Mouse (Mus musculus): Measurements from ENCODE around the gene Olfr172. TPM values are rescaled to one million over a fixed set of nuclear protein-coding genes. Genes with fewer than 3 reads are reported as not detected.

Gene Olfr172
- polyA plus RNA-seq (2015; fragmentation: Nextera tagmentation; extraction: Ambion mirVana) = not detected in 2 replicates

- H3K9me3 ChIP-seq (replicated peaks) = no peaks in the 10 kb centered on the region
- ATAC-seq (ENCODE audit: low read depth) = no peak
- H3K27ac ChIP-seq = no peak within 1 kb of the TSS
- DNase-seq = no peak
- no peaks in the 10 kb centered on the region for H3K36me3 ChIP-seq
- H3K4me3 ChIP-seq (replicated peaks) = no peak within 1 kb of the TSS
- H3K9ac ChIP-seq = no peak within 1 kb of the TSS
- no peaks in the 10 kb centered on the region for H3K4me1 ChIP-seq (replicated peaks)
- no peaks in the 10 kb centered on the region for H3K27me3 ChIP-seq
- WGBS (ENCODE audit: insufficient replicate concordance) = 82% methylated on average over 1 of the region's 1 CpGs
- H3K4me2 ChIP-seq = no peak within 1 kb of the TSS
These were observed at the start of gene Olfr172 for GRCm38 (mm10) chr16:58763076-58763475. Olfr172 (minus strand) TSS chr16:58763176.

GRCm38 (mm10) chr16:58800168-58800567 is 37.2 kb upstream of the Olfr172 start, which contains the start of gene Olfr173:
Olfr173 (minus strand) TSS chr16:58800268.
- DNase-seq = no peak
- H3K27me3 ChIP-seq = no peaks in the 10 kb centered on the region
- H3K4me3 ChIP-seq (replicated peaks) = no peak within 1 kb of the TSS
- no peaks in the 10 kb centered on the region for H3K4me1 ChIP-seq (replicated peaks)
- no peak within 1 kb of the TSS for H3K4me2 ChIP-seq
- H3K9me3 ChIP-seq (replicated peaks) = no peaks in the 10 kb centered on the region
- H3K9ac ChIP-seq = no peak within 1 kb of the TSS
- no peak for ATAC-seq (ENCODE audit: low read depth)
- no peaks in the 10 kb centered on the region for H3K36me3 ChIP-seq
- 38% methylated on average over 2 of the region's 2 CpGs for WGBS (ENCODE audit: insufficient replicate concordance)
- H3K27ac ChIP-seq = no peak within 1 kb of the TSS

- H3K9ac ChIP-seq = no peak overlapping the region
- no peaks in the 10 kb centered on the region for H3K4me1 ChIP-seq (replicated peaks)
- H3K27me3 ChIP-seq = no peaks in the 10 kb centered on the region
- ATAC-seq (ENCODE audit: low read depth) = no peak
- no peaks in the 10 kb centered on the region for H3K36me3 ChIP-seq
- no peak overlapping the region for H3K4me3 ChIP-seq (replicated peaks)
- no peak overlapping the region for H3K27ac ChIP-seq
- no peak for DNase-seq
- no peak overlapping the region for H3K4me2 ChIP-seq
- no peaks in the 10 kb centered on the region for H3K9me3 ChIP-seq (replicated peaks)
These were observed 6.8 kb downstream of the Olfr172 start for GRCm38 (mm10) chr16:58756191-58756590.

- WGBS (ENCODE audit: insufficient replicate concordance) = 24% methylated on average over 1 of the region's 1 CpGs
- Histone ChIP-seq H3K9me3 (replicated peaks) (no peaks in the 10 kb centered on the region), H3K4me3 (replicated peaks) (no peak overlapping the region), H3K9ac (no peak overlapping the region), H3K4me1 (replicated peaks) (peaks cover 8% of the 10 kb centered on the region), H3K27me3 (no peaks in the 10 kb centered on the region), H3K4me2 (no peak overlapping the region), H3K36me3 (no peaks in the 10 kb centered on the region), H3K27ac (no peak overlapping the region)
- ATAC-seq (ENCODE audit: low read depth) = 0 out of 2 replicates have a peak, but pooled peaks have one; percentile 26
- DNase-seq = no peak
These were observed 11.7 kb downstream of the Olfr172 start for GRCm38 (mm10) chr16:58751314-58751713.

GRCm38 (mm10) chr16:58746715-58747114 is 16.3 kb downstream of the Olfr172 start:
- no peak overlapping the region for H3K4me2 ChIP-seq
- DNase-seq (no peak), ATAC-seq (ENCODE audit: low read depth) (no peak)
- H3K27ac ChIP-seq = no peak overlapping the region
- 60% methylated on average over 4 of the region's 4 CpGs for WGBS (ENCODE audit: insufficient replicate concordance)
- H3K4me3 ChIP-seq (replicated peaks) = no peak overlapping the region
- H3K4me1 ChIP-seq (replicated peaks) = peaks cover 8% of the 10 kb centered on the region
- no peak overlapping the region for H3K9ac ChIP-seq
- H3K27me3 ChIP-seq = no peaks in the 10 kb centered on the region
- H3K36me3 ChIP-seq = no peaks in the 10 kb centered on the region
- no peaks in the 10 kb centered on the region for H3K9me3 ChIP-seq (replicated peaks)

GRCm38 (mm10) chr16:58740751-58741150 is 22.2 kb downstream of the Olfr172 start:
- no peaks in the 10 kb centered on the region for H3K36me3 ChIP-seq
- H3K27me3 ChIP-seq = no peaks in the 10 kb centered on the region
- no peak for ATAC-seq (ENCODE audit: low read depth)
- H3K4me2 ChIP-seq = no peak overlapping the region
- WGBS (ENCODE audit: insufficient replicate concordance) = 80% methylated on average over 5 of the region's 5 CpGs
- H3K27ac ChIP-seq = no peak overlapping the region
- H3K9ac ChIP-seq = no peak overlapping the region
- DNase-seq = no peak
- H3K9me3 ChIP-seq (replicated peaks) = no peaks in the 10 kb centered on the region
- H3K4me1 ChIP-seq (replicated peaks) = peaks cover 9% of the 10 kb centered on the region
- H3K4me3 ChIP-seq (replicated peaks) = no peak overlapping the region

GRCm38 (mm10) chr16:58738800-58739199 is 24.2 kb downstream of the Olfr172 start:
- 52% methylated on average over 1 of the region's 1 CpGs for WGBS (ENCODE audit: insufficient replicate concordance)
- ATAC-seq (ENCODE audit: low read depth) = peak; percentile 65; the same call in 1 of the 2 replicates
- peaks cover 9% of the 10 kb centered on the region for H3K4me1 ChIP-seq (replicated peaks)

GRCm38 (mm10) chr16:58738205-58738604 is 24.8 kb downstream of the Olfr172 start:
- WGBS (ENCODE audit: insufficient replicate concordance) = 62% methylated on average over 4 of the region's 4 CpGs
- ATAC-seq (ENCODE audit: low read depth) = no peak
- peaks cover 9% of the 10 kb centered on the region for H3K4me1 ChIP-seq (replicated peaks)

More at GRCm38 (mm10) chr16:58738800-58739199, 24.2 kb downstream of the Olfr172 start:
- H3K4me3 ChIP-seq (replicated peaks) = no peak overlapping the region
- H3K4me2 ChIP-seq = no peak overlapping the region
- peaks cover 9% of the 10 kb centered on the region for H3K36me3 ChIP-seq
- no peak overlapping the region for H3K9ac ChIP-seq
- no peaks in the 10 kb centered on the region for H3K9me3 ChIP-seq (replicated peaks)
- H3K27ac ChIP-seq = no peak overlapping the region
- peak; percentile 9 for DNase-seq
- H3K27me3 ChIP-seq = no peaks in the 10 kb centered on the region

GRCm38 (mm10) chr16:58728176-58728671 is 34.8 kb downstream of the Olfr172 start:
- Histone ChIP-seq H3K36me3 (peaks cover 32% of the 10 kb centered on the region), H3K27ac (peak overlapping the region; percentile 82), H3K4me3 (replicated peaks) (peak overlapping the region; percentile 83), H3K9me3 (replicated peaks) (no peaks in the 10 kb centered on the region), H3K27me3 (no peaks in the 10 kb centered on the region), H3K9ac (peak overlapping the region; percentile 81), H3K4me2 (peak overlapping the region; percentile 90), H3K4me1 (replicated peaks) (peaks cover 8% of the 10 kb centered on the region)
- 1% methylated on average over 26 of the region's 31 CpGs for WGBS (ENCODE audit: insufficient replicate concordance)
- DNase-seq (no peak), ATAC-seq (ENCODE audit: low read depth) (peak; percentile 90)

More at GRCm38 (mm10) chr16:58738205-58738604, 24.8 kb downstream of the Olfr172 start:
- Histone ChIP-seq H3K9ac (no peak overlapping the region), H3K27me3 (no peaks in the 10 kb centered on the region), H3K4me3 (replicated peaks) (no peak overlapping the region), H3K4me2 (no peak overlapping the region), H3K9me3 (replicated peaks) (no peaks in the 10 kb centered on the region), H3K36me3 (peaks cover 11% of the 10 kb centered on the region), H3K27ac (no peak overlapping the region)
- no peak for DNase-seq

GRCm38 (mm10) chr16:58727477-58728131 is 35.4 kb downstream of the Olfr172 start, which contains the start of gene Cldnd1:
Cldnd1 (plus strand) TSS chr16:58727910.
- peak; percentile 91 for DNase-seq

GRCm38 (mm10) chr16:58726680-58727476 is 36.1 kb downstream of the Olfr172 start:
- no peak overlapping the region for H3K4me3 ChIP-seq (replicated peaks)
- H3K9ac ChIP-seq = no peak overlapping the region
- DNase-seq = no peak
- H3K4me2 ChIP-seq = peak overlapping the region; percentile 90; the same call in 1 of the 2 replicates
- peaks cover 8% of the 10 kb centered on the region for H3K4me1 ChIP-seq (replicated peaks)
- ATAC-seq (ENCODE audit: low read depth) = no peak
- H3K9me3 ChIP-seq (replicated peaks) = no peaks in the 10 kb centered on the region
- H3K36me3 ChIP-seq = peaks cover 22% of the 10 kb centered on the region
- no peaks in the 10 kb centered on the region for H3K27me3 ChIP-seq
- 59% methylated on average over 11 of the region's 11 CpGs for WGBS (ENCODE audit: insufficient replicate concordance)
- H3K27ac ChIP-seq = no peak overlapping the region

More at GRCm38 (mm10) chr16:58727477-58728131, 35.4 kb downstream of the Olfr172 start, which contains the start of gene Cldnd1:
- Histone ChIP-seq H3K4me1 (replicated peaks) (peaks cover 8% of the 10 kb centered on the region), H3K9me3 (replicated peaks) (no peaks in the 10 kb centered on the region), H3K27me3 (no peaks in the 10 kb centered on the region), H3K27ac (peak within 1 kb of the TSS; percentile 82), H3K36me3 (peaks cover 29% of the 10 kb centered on the region), H3K4me3 (replicated peaks) (peak within 1 kb of the TSS; percentile 83), H3K9ac (peak within 1 kb of the TSS; percentile 81), H3K4me2 (peak within 1 kb of the TSS; percentile 90)
- 3% methylated on average over 35 of the region's 35 CpGs for WGBS (ENCODE audit: insufficient replicate concordance)
- ATAC-seq (ENCODE audit: low read depth) = peak; percentile 100

All from liver, embryonic 13.5 days (tissue).